Mouse (Mus musculus): ENCODE results near the gene Dock2.

DNA sequence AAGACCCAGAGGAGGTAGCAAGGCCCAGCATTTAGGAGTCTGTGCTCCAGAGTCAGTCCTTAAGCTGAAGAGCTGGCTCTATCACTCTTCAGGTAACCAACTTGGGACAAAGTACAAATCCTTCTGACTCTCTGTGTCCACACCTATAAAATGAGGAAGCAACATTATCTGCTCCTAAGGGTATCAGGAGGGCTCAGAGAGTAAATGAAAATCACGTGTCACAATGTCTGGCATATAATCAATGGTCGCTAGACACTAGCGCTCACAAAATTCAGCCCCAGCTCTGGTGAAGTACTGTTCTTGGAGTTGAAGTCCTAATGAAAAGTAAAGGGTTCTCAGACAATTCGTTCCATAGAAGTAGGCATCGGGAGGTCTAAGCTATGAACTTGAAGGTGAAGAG, 386.0 kb downstream of the Dock2 start:
- TF ChIP-seq CTCF (IDR thresholded peaks at IDR 0.05; ENCODE audit: low read depth) (no peak), EP300 (IDR thresholded peaks at IDR 0.05; ENCODE audit: low read depth) (no peak)
